Comparison of ENCODE assay signal across 25 mouse cellular contexts in the genomic region with DNA sequence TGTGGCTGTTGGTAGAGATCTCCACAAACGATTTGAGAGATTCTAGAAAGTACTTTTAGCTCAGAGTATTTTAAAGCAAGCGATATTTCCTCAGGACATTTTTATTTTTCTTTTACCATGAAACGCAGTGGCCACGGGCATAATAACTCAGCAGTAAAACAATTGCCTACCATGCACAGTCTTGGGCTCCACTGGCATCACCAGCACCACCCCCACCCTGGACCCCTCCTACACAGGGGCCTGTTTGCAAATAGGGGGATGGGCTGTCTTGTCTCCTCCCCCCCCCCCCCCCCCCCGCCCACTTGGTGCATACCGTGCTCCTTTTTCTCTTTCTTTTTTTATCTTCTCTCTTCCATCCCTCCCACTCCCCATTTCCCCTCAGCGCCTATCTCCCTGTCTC. TPM values are rescaled to one million over a fixed set of nuclear protein-coding genes. Genes with fewer than 3 reads are reported as not detected.
DNase-seq lines count a peak whose midpoint lies in the region; ATAC-seq and TF ChIP-seq lines count a peak whose summit lies in the region.
"Had no signal": no experiment of that assay in that cellular context is flagged by ENCODE, and none has a peak within 500 bp of the region (broad histone marks: within the 10 kb centered on the region; RNA-seq: fewer than 3 reads in every experiment).

No protein-coding gene starts in this region.

- 87% methylated on average over 6 of the region's 7 CpGs for WGBS in forebrain, embryonic 16.5 days
- WGBS in forebrain, postnatal 0 days = 86% methylated on average over 6 of the region's 7 CpGs
- 86% methylated on average over 6 of the region's 7 CpGs for WGBS in hindbrain, embryonic 13.5 days
- WGBS in hindbrain, postnatal 0 days = 75% methylated on average over 6 of the region's 7 CpGs
- 95% methylated on average over 6 of the region's 7 CpGs for WGBS in midbrain, embryonic 13.5 days
- 93% methylated on average over 5 of the region's 7 CpGs for WGBS in midbrain, embryonic 14.5 days
- WGBS in neural tube, embryonic 15.5 days = 80% methylated on average over 4 of the region's 7 CpGs

- 0 out of 2 replicates have a peak, but pooled peaks have one; percentile 55 for ATAC-seq in forebrain, embryonic 16.5 days
- ATAC-seq in forebrain, postnatal 0 days = no peak
- ATAC-seq in hindbrain, embryonic 13.5 days (ENCODE audit: low FRiP score) = 0 out of 2 replicates have a peak, but pooled peaks have one; percentile 28
- no peak for ATAC-seq in hindbrain, postnatal 0 days
- 0 out of 2 replicates have a peak, but pooled peaks have one; percentile 11 for ATAC-seq in midbrain, embryonic 13.5 days
- no peak for ATAC-seq in midbrain, embryonic 14.5 days (ENCODE audit: low FRiP score, low TSS enrichment)
- ATAC-seq in neural tube, embryonic 15.5 days (ENCODE audit: low FRiP score) = peak; percentile 55; the same call in 1 of the 2 replicates
- ATAC-seq: activated CD4-positive, CD25-positive, alpha-beta regulatory T cell, adult 4 months; forebrain, embryonic 15.5 days had no signal

- H3K27me3 ChIP-seq in forebrain, embryonic 16.5 days (replicated peaks; ENCODE audit: control insufficient read depth, insufficient read depth, low read length) = no peaks in the 10 kb centered on the region
- no peaks in the 10 kb centered on the region for H3K27me3 ChIP-seq in forebrain, postnatal 0 days (ENCODE audit: insufficient read depth, low read length)
- no peaks in the 10 kb centered on the region for H3K27me3 ChIP-seq in hindbrain, embryonic 13.5 days
- H3K27me3 ChIP-seq in hindbrain, postnatal 0 days (ENCODE audit: insufficient read depth, low read length) = no peaks in the 10 kb centered on the region
- H3K27me3 ChIP-seq in midbrain, embryonic 13.5 days = no peaks in the 10 kb centered on the region
- H3K27me3 ChIP-seq in midbrain, embryonic 14.5 days (ENCODE audit: control insufficient read depth, insufficient read depth, low read length) = no peaks in the 10 kb centered on the region
- H3K27me3 ChIP-seq in neural tube, embryonic 15.5 days (replicated peaks) = no peaks in the 10 kb centered on the region
- H3K27me3 ChIP-seq: embryonic facial prominence, embryonic 13.5 days; forebrain, embryonic 12.5 days; forebrain, embryonic 15.5 days; heart, embryonic 15.5 days; hindbrain, embryonic 15.5 days had no signal

- no peak overlapping the region for H3K4me2 ChIP-seq in forebrain, embryonic 16.5 days (ENCODE audit: low read length)
- H3K4me2 ChIP-seq in forebrain, postnatal 0 days (ENCODE audit: low read depth) = no peak overlapping the region
- no peak overlapping the region for H3K4me2 ChIP-seq in hindbrain, embryonic 13.5 days
- H3K4me2 ChIP-seq in hindbrain, postnatal 0 days (ENCODE audit: low read depth, low read length) = no peak overlapping the region
- no peak overlapping the region for H3K4me2 ChIP-seq in midbrain, embryonic 13.5 days (replicated peaks)
- H3K4me2 ChIP-seq in midbrain, embryonic 14.5 days (ENCODE audit: low read length) = no peak overlapping the region
- H3K4me2 ChIP-seq in neural tube, embryonic 15.5 days = no peak overlapping the region
- H3K4me2 ChIP-seq: embryonic facial prominence, embryonic 13.5 days; forebrain, embryonic 12.5 days; forebrain, embryonic 15.5 days; heart, embryonic 11.5 days; heart, embryonic 15.5 days; hindbrain, embryonic 15.5 days had no signal

- H3K4me3 ChIP-seq in forebrain, embryonic 16.5 days (replicated peaks; ENCODE audit: low read length) = no peak overlapping the region
- H3K4me3 ChIP-seq in forebrain, postnatal 0 days (ENCODE audit: low read depth, low read length) = no peak overlapping the region
- no peak overlapping the region for H3K4me3 ChIP-seq in hindbrain, embryonic 13.5 days
- no peak overlapping the region for H3K4me3 ChIP-seq in hindbrain, postnatal 0 days (ENCODE audit: low read length)
- H3K4me3 ChIP-seq in midbrain, embryonic 13.5 days (replicated peaks) = no peak overlapping the region
- no peak overlapping the region for H3K4me3 ChIP-seq in midbrain, embryonic 14.5 days (replicated peaks; ENCODE audit: low read depth, low read length)
- no peak overlapping the region for H3K4me3 ChIP-seq in neural tube, embryonic 15.5 days (replicated peaks)
- H3K4me3 ChIP-seq: embryonic facial prominence, embryonic 10.5 days; embryonic facial prominence, embryonic 13.5 days; erythroblast, embryonic 14.5 days; forebrain, embryonic 12.5 days; forebrain, embryonic 15.5 days; heart, embryonic 15.5 days; hindbrain, embryonic 15.5 days had no signal

- peaks cover 22% of the 10 kb centered on the region for H3K36me3 ChIP-seq in forebrain, embryonic 16.5 days (ENCODE audit: control insufficient read depth, insufficient read depth)
- peaks cover 29% of the 10 kb centered on the region for H3K36me3 ChIP-seq in forebrain, postnatal 0 days (ENCODE audit: insufficient read depth)
- H3K36me3 ChIP-seq in hindbrain, embryonic 13.5 days = peaks cover 37% of the 10 kb centered on the region
- H3K36me3 ChIP-seq in hindbrain, postnatal 0 days (ENCODE audit: insufficient read depth, low read length) = peaks cover 21% of the 10 kb centered on the region
- H3K36me3 ChIP-seq in midbrain, embryonic 13.5 days = peaks cover 39% of the 10 kb centered on the region
- H3K36me3 ChIP-seq in midbrain, embryonic 14.5 days (ENCODE audit: control insufficient read depth, insufficient read depth, low read length) = peaks cover 36% of the 10 kb centered on the region
- H3K36me3 ChIP-seq in neural tube, embryonic 15.5 days = peaks cover 16% of the 10 kb centered on the region

- H3K9ac ChIP-seq in forebrain, embryonic 16.5 days (replicated peaks; ENCODE audit: low read depth, low read length) = no peak overlapping the region
- H3K9ac ChIP-seq in forebrain, postnatal 0 days = no peak overlapping the region
- no peak overlapping the region for H3K9ac ChIP-seq in hindbrain, embryonic 13.5 days
- H3K9ac ChIP-seq in hindbrain, postnatal 0 days (replicated peaks; ENCODE audit: low read length) = no peak overlapping the region
- H3K9ac ChIP-seq in midbrain, embryonic 13.5 days (replicated peaks) = no peak overlapping the region
- no peak overlapping the region for H3K9ac ChIP-seq in midbrain, embryonic 14.5 days (replicated peaks; ENCODE audit: low read length)
- no peak overlapping the region for H3K9ac ChIP-seq in neural tube, embryonic 15.5 days (replicated peaks)
- H3K9ac ChIP-seq: embryonic facial prominence, embryonic 13.5 days; forebrain, embryonic 12.5 days; forebrain, embryonic 15.5 days; heart, embryonic 15.5 days; hindbrain, embryonic 15.5 days had no signal

- H3K9me3 ChIP-seq in forebrain, embryonic 16.5 days (ENCODE audit: control insufficient read depth, low read length) = no peaks in the 10 kb centered on the region
- H3K9me3 ChIP-seq in forebrain, postnatal 0 days (ENCODE audit: low read length) = no peaks in the 10 kb centered on the region
- no peaks in the 10 kb centered on the region for H3K9me3 ChIP-seq in hindbrain, embryonic 13.5 days
- H3K9me3 ChIP-seq in hindbrain, postnatal 0 days (ENCODE audit: low read length) = no peaks in the 10 kb centered on the region
- H3K9me3 ChIP-seq in midbrain, embryonic 13.5 days = no peaks in the 10 kb centered on the region
- no peaks in the 10 kb centered on the region for H3K9me3 ChIP-seq in midbrain, embryonic 14.5 days (ENCODE audit: control insufficient read depth, low read length)
- no peaks in the 10 kb centered on the region for H3K9me3 ChIP-seq in neural tube, embryonic 15.5 days (replicated peaks)
- H3K9me3 ChIP-seq: embryonic facial prominence, embryonic 10.5 days; embryonic facial prominence, embryonic 13.5 days; forebrain, embryonic 12.5 days; forebrain, embryonic 15.5 days; heart, embryonic 15.5 days; hindbrain, embryonic 15.5 days had no signal

- TF ChIP-seq CTCF in forebrain, postnatal 0 days (IDR thresholded peaks at IDR 0.05; ENCODE audit: low read depth) = no peak
- no peak for TF ChIP-seq CTCF in hindbrain, postnatal 0 days (IDR thresholded peaks at IDR 0.05; ENCODE audit: low read depth)

- H3K4me1 ChIP-seq in forebrain, embryonic 16.5 days (replicated peaks; ENCODE audit: control insufficient read depth, insufficient read depth, low read length) = no peaks in the 10 kb centered on the region
- no peaks in the 10 kb centered on the region for H3K4me1 ChIP-seq in forebrain, postnatal 0 days (ENCODE audit: insufficient read depth)
- no peaks in the 10 kb centered on the region for H3K4me1 ChIP-seq in hindbrain, embryonic 13.5 days (replicated peaks)
- H3K4me1 ChIP-seq in hindbrain, postnatal 0 days (ENCODE audit: insufficient read depth, low read length) = no peaks in the 10 kb centered on the region
- H3K4me1 ChIP-seq in midbrain, embryonic 13.5 days (replicated peaks) = no peaks in the 10 kb centered on the region
- no peaks in the 10 kb centered on the region for H3K4me1 ChIP-seq in midbrain, embryonic 14.5 days (ENCODE audit: control insufficient read depth, insufficient read depth, low read length)
- H3K4me1 ChIP-seq in neural tube, embryonic 15.5 days = no peaks in the 10 kb centered on the region
- H3K4me1 ChIP-seq: embryonic facial prominence, embryonic 10.5 days; forebrain, embryonic 12.5 days; forebrain, embryonic 15.5 days; hindbrain, embryonic 15.5 days had no signal

- no peak overlapping the region for H3K27ac ChIP-seq in forebrain, embryonic 16.5 days (ENCODE audit: low read length)
- H3K27ac ChIP-seq in forebrain, postnatal 0 days (ENCODE audit: low read depth, low read length) = no peak overlapping the region
- H3K27ac ChIP-seq in hindbrain, embryonic 13.5 days = no peak overlapping the region
- no peak overlapping the region for H3K27ac ChIP-seq in hindbrain, postnatal 0 days
- H3K27ac ChIP-seq in midbrain, embryonic 13.5 days = no peak overlapping the region
- no peak overlapping the region for H3K27ac ChIP-seq in midbrain, embryonic 14.5 days (replicated peaks; ENCODE audit: low read depth, low read length)
- no peak overlapping the region for H3K27ac ChIP-seq in neural tube, embryonic 15.5 days (replicated peaks)
- H3K27ac ChIP-seq: embryonic facial prominence, embryonic 10.5 days; embryonic facial prominence, embryonic 13.5 days; forebrain, embryonic 12.5 days; forebrain, embryonic 15.5 days; heart, embryonic 15.5 days; hindbrain, embryonic 15.5 days had no signal

- DNase-seq in forebrain, postnatal 0 days = no peak
- DNase-seq in hindbrain, postnatal 0 days (ENCODE audit: low spot score) = no peak
- no peak for DNase-seq in midbrain, embryonic 14.5 days
- DNase-seq: adrenal gland, adult 8-10 months; adrenal gland, postnatal 25 days; cerebellum, adult 11-12 months; cerebellum, adult 8-10 months; cerebellum, postnatal 36 days; embryo, embryonic 11 days; gastrocnemius, postnatal 25 days; heart, postnatal 10 days; heart, postnatal 36 days had no signal

RNA-seq across cellular contexts. Expression of a gene that starts 15.7 kb away (rescaled TPM):
- polyA plus RNA-seq in forebrain, embryonic 16.5 days (2015; fragmentation: Nextera tagmentation; extraction: Ambion mirVana) = 8.9 and 14.0 TPM in 2 replicates
- total RNA-seq in forebrain, postnatal 0 days (2014; rRNA removed) = 18.2 and 21.9 TPM in 2 replicates
- polyA plus RNA-seq in forebrain, postnatal 0 days (2015; fragmentation: Nextera tagmentation; extraction: Ambion mirVana) = 8.8 and 14.7 TPM in 2 replicates
- polyA plus RNA-seq in hindbrain, embryonic 13.5 days (2015; fragmentation: Nextera tagmentation; extraction: Ambion mirVana) = 15.0 and 17.3 TPM in 2 replicates
- total RNA-seq in hindbrain, postnatal 0 days (2014; rRNA removed) = 38.4 and 84.9 TPM in 2 replicates
- polyA plus RNA-seq in hindbrain, postnatal 0 days (2015; fragmentation: Nextera tagmentation; extraction: Ambion mirVana) = 23.0 and 24.1 TPM in 2 replicates
- polyA plus RNA-seq in midbrain, embryonic 13.5 days (2015; fragmentation: Nextera tagmentation; extraction: Ambion mirVana) = 12.2 and 15.4 TPM in 2 replicates
- polyA plus RNA-seq in midbrain, embryonic 14.5 days (2014; fragmentation: Nextera tagmentation; extraction: Ambion mirVana) = 9.5 and 11.1 TPM in 2 replicates
- 15.9 and 20.0 TPM in 2 replicates for polyA plus RNA-seq in neural tube, embryonic 15.5 days (2015; fragmentation: Nextera tagmentation; extraction: Ambion mirVana)

Comparison
In these comparisons a context has a peak if more than half of its experiments do, and no peak if none do; other contexts are left out.
1. ATAC-seq: peak in forebrain, embryonic 16.5 days (single experiment), hindbrain, embryonic 13.5 days (single experiment), midbrain, embryonic 13.5 days (single experiment) and neural tube, embryonic 15.5 days (single experiment); none in forebrain, postnatal 0 days (single experiment), hindbrain, postnatal 0 days (single experiment) and midbrain, embryonic 14.5 days (single experiment).